Mouse (Mus musculus) ovary, postnatal 10 days (tissue): ENCODE measurements around the gene Spint3.

Experiments
- DNase-seq: peaks from one replicate; pipeline ENCODE4 v3.0.0; 2022; ENCODE audit warnings: low spot score

Gene Spint3

GRCm38 (mm10) chr2:164549963-164550894 lies 23.0 kb downstream of the Spint3 start:
- no peak for DNase-seq

GRCm38 (mm10) chr2:164549338-164549737 lies 23.9 kb downstream of the Spint3 start:
- DNase-seq = no peak

GRCm38 (mm10) chr2:164544454-164545097 lies 28.7 kb downstream of the Spint3 start:
- no peak for DNase-seq

- DNase-seq = no peak
Measured at GRCm38 (mm10) chr2:164543745-164544144, 29.5 kb downstream of the Spint3 start.

GRCm38 (mm10) chr2:164542598-164542997 lies 30.7 kb downstream of the Spint3 start:
- DNase-seq = no peak

- no peak for DNase-seq
Measured at GRCm38 (mm10) chr2:164542132-164542531, 31.1 kb downstream of the Spint3 start.

- no peak for DNase-seq
Measured at GRCm38 (mm10) chr2:164540652-164541427, 32.4 kb downstream of the Spint3 start.

GRCm38 (mm10) chr2:164537003-164537402 lies 36.3 kb downstream of the Spint3 start:
- no peak for DNase-seq

GRCm38 (mm10) chr2:164534315-164534714 lies 38.9 kb downstream of the Spint3 start:
- DNase-seq = no peak

- peak; percentile 53 for DNase-seq
Measured at GRCm38 (mm10) chr2:164531169-164531568, 42.1 kb downstream of the Spint3 start.

- no peak for DNase-seq
Measured at GRCm38 (mm10) chr2:164528557-164528956, 44.7 kb downstream of the Spint3 start.

- no peak for DNase-seq
Measured at GRCm38 (mm10) chr2:164523301-164523773, 49.9 kb downstream of the Spint3 start.

GRCm38 (mm10) chr2:164522280-164522679 lies 51.0 kb downstream of the Spint3 start:
- DNase-seq = no peak

- DNase-seq = no peak
Measured at GRCm38 (mm10) chr2:164521841-164522240, 51.4 kb downstream of the Spint3 start.

- no peak for DNase-seq
Measured at GRCm38 (mm10) chr2:164520782-164521181, 52.5 kb downstream of the Spint3 start.
